Mouse (Mus musculus) spleen, adult 2 months (tissue): ENCODE measurements around the gene Csnk2a1.

ENCODE experiments used
- CTCF ChIP-seq: fragments of 200-500 bp; IDR thresholded peaks from 2 replicates; pipeline ENCODE4 v1.5.1; 2011; ENCODE audit warnings: mild to moderate bottlenecking, inconsistent platforms; ENCODE audit not compliant: insufficient read depth, insufficient read length, insufficient replicate concordance; ENCODE audit errors: extremely low read depth
- POLR2A ChIP-seq: fragments of 200-500 bp; IDR thresholded peaks from 2 replicates; pipeline ENCODE4 v1.6.1; 2011; ENCODE audit warnings: low read depth, low read length, inconsistent platforms

DNA sequence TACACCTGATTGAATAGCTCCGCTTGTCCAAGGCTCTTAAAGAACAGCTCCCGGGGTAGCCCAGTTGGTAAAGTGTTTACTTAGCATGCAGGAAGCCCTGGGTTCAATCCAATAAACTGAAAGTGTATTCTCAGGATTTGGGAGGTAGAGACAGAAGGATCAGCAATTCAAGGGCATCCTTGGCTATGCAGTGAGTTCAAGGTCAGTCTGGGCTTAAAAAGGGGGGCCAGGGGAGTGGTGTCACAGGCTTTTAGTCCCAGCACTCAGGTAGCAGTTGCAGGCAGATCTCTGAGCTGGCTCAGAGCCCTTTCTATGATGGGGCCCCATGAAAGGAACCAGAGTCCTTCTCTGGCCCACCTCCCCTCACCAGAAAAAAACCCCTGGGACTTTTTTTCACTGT lies 47.3 kb upstream of the Csnk2a1 start:
- TF ChIP-seq CTCF (no peak), POLR2A (no peak)
